Mouse (Mus musculus): ENCODE results near the gene Ttc23.

The Ttc23 gene

DNA sequence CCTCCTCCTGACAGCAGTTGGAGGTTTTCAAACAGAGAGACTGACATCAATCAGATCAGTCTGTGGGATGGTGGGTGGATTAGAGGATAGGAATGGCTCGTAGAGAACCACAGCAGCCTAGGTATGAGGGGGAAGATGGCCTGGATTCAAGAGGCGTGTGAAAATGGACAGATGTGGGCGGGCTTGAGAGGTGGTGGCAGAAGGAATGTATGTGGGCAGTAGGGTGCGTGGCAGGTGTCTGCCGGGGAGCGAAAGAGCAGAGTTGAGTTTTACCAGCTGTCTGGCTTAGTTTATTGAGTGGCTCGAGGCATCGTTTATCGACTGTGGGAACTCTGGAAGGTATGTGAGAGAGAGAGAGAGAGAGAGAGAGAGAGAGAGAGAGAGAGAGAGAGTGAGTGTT lies 33.9 kb downstream of the Ttc23 start:
- in situ Hi-C loops (cut with MboI; ENCODE audit: low pct_unique_long_range_greater_than_20kb in 1 of 2, low sequenced_read_pairs in 2 of 2, unreplicated experiment in 1 of 2) = no loop called here

DNA sequence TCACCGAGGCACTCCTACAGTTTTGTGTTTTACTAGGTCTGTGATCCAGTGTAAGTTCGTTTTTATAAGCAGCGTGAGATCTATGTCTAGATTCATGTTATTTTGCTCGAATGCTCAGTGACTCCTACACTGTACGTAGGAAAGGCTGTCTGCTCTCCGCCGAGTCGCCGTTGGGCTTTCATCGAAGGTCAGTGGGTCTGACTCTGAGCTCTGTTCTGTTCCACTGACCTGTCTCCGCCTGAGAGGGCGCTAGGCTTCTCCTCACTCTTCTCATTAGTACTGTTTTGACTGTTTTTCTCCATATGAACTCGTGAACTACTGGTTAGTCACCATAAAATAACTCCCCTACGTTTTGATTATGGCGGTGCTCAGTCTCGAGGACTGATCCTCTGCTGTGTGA lies 35.8 kb downstream of the Ttc23 start:
- in situ Hi-C loops (cut with MboI; ENCODE audit: low pct_unique_long_range_greater_than_20kb in 1 of 2, low sequenced_read_pairs in 2 of 2, unreplicated experiment in 1 of 2) = no loop called here

DNA sequence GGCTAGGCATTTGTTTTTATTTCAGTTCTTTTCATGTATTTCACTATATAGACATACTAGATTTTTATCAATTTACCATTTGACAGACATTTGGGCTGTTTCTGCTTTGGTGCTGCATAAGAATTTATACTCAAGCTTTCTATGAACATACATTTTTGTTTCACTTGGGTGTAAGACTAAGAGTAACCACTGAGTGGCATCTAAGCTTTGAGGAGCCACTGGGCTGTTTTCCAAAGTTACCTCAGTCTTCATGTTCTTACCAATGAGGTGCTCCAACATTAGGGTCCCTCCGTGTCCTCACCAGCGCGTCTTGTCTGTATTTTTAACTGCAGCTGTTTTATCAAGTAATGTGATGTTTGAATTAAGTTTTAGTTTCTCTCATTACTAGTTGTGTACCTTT lies 39.3 kb downstream of the Ttc23 start:
- in situ Hi-C loops (cut with MboI; ENCODE audit: low pct_unique_long_range_greater_than_20kb in 1 of 2, low sequenced_read_pairs in 2 of 2, unreplicated experiment in 1 of 2) = no loop called here

DNA sequence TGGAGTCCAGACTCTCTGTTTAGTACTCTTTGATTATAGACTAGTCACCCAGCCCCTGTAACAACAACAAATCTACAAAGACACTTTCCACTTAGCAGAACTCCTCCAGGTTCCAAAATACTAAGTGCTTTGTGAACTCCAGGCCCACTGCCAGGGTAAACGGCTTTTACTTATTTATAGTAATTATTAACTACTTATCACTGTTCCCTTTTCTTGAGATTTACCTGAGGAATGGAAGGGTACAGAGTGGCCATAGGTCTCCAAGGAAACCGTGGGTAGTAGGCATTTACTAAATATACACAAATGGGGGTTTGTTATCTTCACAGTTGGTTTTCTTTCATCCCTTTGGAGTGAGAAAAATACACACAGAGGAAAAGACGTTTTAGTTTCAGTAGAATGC lies 41.1 kb downstream of the Ttc23 start:
- in situ Hi-C loops (cut with MboI; ENCODE audit: low pct_unique_long_range_greater_than_20kb in 1 of 2, low sequenced_read_pairs in 2 of 2, unreplicated experiment in 1 of 2) = no loop called here

DNA sequence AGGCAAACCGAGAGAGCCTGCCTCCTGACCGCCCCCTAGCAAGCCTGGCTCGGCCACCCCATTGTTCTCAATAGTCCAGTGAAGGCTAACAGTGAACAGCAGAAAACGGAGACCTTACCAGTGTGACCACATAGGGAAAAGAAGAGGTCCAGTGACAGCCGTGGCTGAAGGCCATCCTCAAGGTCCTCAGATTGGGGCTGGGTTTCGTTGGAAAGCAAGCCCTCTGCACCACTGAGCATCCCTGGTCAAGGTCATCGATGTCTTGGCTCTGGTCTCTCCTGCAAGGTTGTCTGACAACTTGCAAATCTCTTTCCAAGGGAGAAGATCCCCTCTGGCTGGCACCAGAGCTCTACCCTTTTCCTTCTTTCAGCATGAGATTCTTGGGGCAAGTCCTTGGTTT lies 42.6 kb downstream of the Ttc23 start:
- in situ Hi-C loops (cut with MboI; ENCODE audit: low pct_unique_long_range_greater_than_20kb in 1 of 2, low sequenced_read_pairs in 2 of 2, unreplicated experiment in 1 of 2) = no loop called here

DNA sequence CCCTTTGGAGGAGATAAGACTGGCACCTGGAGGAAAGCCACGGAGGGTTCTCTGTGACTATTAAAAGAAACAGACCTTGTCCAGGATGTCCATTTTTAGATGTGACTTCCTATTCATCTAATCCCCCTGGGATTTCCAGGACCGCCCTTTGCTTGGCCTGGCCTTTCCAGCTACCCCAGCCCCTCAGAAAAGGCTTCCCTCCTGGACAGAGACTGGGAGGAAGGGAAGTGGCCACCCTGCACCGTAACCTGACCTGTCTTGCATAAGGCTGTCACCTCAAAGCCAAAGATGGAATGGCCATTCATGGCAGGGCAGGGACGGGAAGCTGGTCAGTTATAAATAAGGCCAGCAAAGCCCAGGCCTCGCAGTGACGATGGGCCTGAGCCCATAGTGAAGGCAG lies 43.8 kb downstream of the Ttc23 start:
- in situ Hi-C loops (cut with MboI; ENCODE audit: low pct_unique_long_range_greater_than_20kb in 1 of 2, low sequenced_read_pairs in 2 of 2, unreplicated experiment in 1 of 2) = no loop called here

DNA sequence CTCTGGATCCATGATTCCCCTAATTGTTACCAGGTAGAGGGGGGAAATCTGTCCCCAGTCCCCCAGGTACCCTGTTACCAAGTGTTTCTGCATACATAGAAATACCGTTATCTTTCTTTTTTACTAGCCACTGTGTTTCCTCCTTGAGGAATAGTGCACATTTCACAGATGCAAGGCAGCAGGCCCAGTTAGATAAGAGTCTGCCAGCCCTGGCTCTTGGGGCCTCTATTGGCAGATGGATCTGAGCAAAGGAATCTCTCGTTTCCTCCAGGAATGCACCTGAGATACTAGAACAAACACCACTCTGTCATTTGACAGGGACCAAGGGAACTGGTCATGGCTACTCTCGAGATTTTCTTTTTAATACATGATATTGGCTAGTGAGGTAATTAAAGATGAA lies 44.9 kb downstream of the Ttc23 start:
- in situ Hi-C loops (cut with MboI; ENCODE audit: low pct_unique_long_range_greater_than_20kb in 1 of 2, low sequenced_read_pairs in 2 of 2, unreplicated experiment in 1 of 2) = no loop called here

DNA sequence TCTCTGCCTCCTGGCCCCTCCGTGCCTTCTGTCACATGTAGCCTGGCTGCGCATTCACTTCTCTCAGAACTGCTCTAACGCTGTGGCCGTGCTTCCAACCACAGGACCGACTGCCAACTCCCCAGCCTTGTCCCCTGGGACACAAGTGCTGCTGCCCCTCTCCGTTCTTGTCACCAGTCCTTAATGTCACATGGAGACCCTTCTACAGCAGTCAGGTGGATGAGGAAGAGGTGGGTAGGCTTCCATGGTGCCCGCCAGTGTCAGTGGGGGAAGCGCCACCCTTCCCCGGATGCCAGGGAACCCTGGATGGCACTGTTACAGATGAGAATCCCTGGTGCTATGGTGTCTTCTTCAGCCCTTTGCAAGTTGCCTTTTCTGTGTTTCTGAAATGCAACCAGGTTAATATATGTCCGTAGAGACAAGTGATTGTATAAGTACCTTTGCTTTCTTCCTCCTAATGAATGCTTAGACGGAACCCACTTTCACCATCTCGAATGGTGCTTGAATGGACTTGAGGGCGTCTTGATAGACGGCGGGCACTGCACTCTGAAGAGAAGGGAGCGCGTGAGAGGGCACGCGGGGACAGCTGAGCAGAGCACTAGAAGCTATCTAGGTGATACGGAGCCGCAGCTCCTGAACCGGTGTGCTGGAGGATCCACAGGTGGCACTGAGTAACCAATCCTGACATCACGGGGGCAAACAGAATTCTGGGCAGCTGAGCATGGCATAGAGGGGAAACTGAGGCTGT lies 45.8 kb downstream of the Ttc23 start:
- in situ Hi-C loops (cut with MboI; ENCODE audit: low pct_unique_long_range_greater_than_20kb in 1 of 2, low sequenced_read_pairs in 2 of 2, unreplicated experiment in 1 of 2) = no loop called here

DNA sequence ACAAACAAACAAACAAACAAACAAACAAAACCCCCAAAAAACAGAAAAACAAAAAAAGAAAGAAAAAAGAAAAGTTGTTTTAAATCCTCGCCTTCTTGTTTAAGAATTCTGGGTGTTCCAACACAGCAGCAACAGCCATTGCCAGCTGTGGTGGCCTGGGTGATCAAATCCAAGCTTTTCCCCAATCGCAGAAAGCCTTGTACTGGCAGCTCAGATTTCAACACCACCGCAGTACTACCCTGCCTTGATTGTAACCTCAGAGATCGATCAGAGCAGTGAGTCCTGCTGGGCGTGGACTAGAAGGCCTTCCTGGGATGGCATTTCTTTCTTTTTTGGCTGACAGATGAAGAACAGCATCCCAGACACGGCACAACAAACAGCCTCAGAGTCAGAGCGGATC lies 48.7 kb downstream of the Ttc23 start:
- in situ Hi-C loops (cut with MboI; ENCODE audit: low pct_unique_long_range_greater_than_20kb in 1 of 2, low sequenced_read_pairs in 2 of 2, unreplicated experiment in 1 of 2) = no loop called here

DNA sequence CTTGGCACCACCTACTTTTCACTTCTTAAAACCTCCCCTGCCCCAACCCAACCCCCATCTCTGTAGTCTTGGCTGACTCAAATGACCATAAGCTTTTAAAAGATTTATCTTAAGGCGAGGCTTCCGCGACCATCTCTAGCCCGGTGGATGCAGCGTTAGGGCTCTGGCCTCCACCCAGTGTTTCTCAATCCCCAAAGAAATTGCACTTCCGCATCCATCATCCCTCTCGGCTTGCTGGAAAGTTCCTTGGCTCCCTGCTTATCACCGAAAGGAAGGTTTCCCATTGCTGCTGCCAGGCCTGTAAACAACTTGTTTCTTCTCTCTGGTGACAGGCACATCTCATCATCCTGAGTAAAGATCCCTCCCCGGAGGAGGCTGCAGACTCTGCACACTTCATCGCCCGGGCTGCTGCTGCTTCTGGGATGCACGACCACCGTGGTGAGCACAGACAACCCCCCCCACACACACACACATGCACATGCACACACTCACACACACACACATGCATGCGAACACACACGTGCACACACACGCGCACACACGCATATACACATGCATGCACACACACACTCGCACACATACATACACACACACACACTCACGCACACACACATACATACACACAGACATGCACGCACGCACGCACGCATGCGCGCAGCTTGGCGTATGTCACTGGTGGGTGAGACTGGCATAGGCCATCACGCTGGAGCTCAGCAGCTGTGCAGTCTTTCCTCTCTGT lies 50.9 kb downstream of the Ttc23 start:
- in situ Hi-C loops (cut with MboI; ENCODE audit: low pct_unique_long_range_greater_than_20kb in 1 of 2, low sequenced_read_pairs in 2 of 2, unreplicated experiment in 1 of 2) = no loop called here

DNA sequence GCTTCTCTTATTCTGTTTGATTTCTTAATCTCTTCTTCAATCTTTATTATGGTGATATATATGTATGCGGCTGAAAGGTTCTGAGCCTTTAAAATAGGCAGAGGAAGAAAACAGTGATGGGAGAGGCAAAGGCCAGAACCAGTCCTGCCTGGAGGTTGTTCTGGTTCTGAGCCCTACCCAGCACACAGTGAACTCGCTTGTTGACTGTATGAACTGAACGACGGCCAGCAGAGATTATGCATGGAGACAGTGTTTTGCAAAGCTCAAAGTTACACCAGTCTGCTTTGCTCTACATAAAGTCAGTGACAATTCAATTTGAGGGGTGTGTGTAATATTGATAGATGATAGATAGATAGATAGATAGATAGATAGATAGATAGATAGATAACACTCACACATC lies 52.1 kb downstream of the Ttc23 start:
- in situ Hi-C loops (cut with MboI; ENCODE audit: low pct_unique_long_range_greater_than_20kb in 1 of 2, low sequenced_read_pairs in 2 of 2, unreplicated experiment in 1 of 2) = no loop called here

DNA sequence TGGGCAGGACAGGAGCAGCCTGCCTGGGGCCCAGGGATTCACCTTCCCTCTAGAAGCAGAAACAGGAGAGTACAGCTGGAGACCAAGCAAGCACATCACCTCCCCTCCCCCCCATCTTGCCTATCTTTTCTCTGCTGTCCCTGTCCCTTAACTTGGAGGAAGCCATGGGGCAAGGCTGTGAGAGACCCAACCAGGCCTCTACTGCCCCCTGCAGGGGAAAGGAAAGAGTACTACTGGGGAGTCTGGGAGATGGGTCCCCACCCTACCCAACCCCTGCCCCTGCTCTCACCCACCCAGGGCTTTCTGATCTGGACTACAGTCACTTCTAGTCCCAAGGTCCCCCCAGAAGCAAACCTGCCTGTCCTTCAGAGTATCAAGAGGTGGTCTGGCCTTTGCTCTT lies 53.6 kb downstream of the Ttc23 start:
- in situ Hi-C loops (cut with MboI; ENCODE audit: low pct_unique_long_range_greater_than_20kb in 1 of 2, low sequenced_read_pairs in 2 of 2, unreplicated experiment in 1 of 2) = no loop called here

DNA sequence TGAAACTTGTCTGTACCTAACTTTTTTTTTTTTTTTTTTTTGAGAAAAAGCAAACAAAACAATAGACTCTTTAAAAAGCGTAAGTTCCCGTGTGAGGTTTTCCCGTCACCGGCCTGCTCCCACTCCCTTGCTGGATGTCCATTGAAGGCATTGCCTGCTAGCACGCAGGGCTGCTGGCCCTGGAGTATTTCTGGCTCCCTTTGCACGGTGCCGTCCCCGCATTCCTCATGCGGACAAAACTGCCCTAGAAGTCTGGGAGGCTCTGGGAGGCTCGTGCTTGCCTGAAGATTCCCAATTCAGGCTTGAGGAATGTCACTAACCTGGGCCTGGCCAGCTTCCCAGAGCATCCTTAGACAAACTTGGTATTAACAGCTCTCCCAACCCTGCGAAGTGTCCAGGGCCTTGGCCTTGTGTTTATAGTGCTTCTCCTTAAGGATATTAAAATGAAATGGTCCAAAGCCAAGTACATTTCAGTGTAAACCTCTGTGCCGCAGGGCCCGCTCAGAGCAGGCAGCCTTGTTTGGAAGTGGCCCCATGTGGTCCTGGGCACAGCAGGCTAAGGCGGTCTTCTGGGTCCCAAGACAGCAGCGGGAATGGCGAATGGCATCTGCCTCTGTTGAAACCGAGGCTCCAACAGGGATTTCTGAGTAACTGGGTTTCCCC lies 54.2 kb downstream of the Ttc23 start:
- in situ Hi-C loops (cut with MboI; ENCODE audit: low pct_unique_long_range_greater_than_20kb in 1 of 2, low sequenced_read_pairs in 2 of 2, unreplicated experiment in 1 of 2) = no loop called here

DNA sequence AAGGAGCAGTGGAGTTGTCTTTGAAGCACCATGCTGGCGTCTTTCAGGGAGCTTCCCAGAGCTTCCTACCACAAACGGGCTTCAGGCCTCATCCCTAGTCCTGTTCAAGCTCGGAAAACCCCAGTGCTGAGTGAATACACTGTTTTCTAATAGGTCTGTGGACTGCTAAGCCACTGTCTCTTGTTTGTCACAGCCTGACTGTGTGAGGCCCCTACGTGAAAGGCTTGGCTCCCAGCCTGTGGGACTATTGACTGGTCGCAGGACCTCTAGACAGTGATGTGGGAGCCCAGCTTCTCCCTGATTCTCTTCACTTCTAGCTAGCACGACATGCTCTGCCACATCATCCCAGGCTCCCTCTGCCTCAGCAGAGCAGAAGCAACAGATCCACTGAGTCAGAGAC lies 61.0 kb downstream of the Ttc23 start:
- in situ Hi-C loops (cut with MboI; ENCODE audit: low pct_unique_long_range_greater_than_20kb in 1 of 2, low sequenced_read_pairs in 2 of 2, unreplicated experiment in 1 of 2) = no loop called here

DNA sequence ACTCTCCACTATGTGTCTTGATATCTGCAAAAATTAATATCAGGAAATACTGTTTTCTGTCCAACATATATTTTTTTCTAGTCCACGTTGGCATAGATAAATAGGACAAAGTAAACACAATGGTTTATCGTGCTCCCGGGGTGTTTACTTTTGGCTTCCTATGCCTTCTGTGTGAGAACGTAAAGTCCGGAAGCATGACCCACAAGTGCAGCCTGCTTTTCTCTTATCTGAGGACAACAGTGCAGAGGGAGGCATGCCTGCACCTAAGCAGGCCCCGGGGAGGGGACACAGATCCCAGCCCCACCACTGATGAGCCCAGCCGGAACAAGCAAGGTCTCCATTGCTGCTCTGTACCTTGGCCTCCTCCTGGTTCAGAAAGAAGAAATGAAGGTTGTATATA lies 63.0 kb downstream of the Ttc23 start:
- in situ Hi-C loops (cut with MboI; ENCODE audit: low pct_unique_long_range_greater_than_20kb in 1 of 2, low sequenced_read_pairs in 2 of 2, unreplicated experiment in 1 of 2) = no loop called here

DNA sequence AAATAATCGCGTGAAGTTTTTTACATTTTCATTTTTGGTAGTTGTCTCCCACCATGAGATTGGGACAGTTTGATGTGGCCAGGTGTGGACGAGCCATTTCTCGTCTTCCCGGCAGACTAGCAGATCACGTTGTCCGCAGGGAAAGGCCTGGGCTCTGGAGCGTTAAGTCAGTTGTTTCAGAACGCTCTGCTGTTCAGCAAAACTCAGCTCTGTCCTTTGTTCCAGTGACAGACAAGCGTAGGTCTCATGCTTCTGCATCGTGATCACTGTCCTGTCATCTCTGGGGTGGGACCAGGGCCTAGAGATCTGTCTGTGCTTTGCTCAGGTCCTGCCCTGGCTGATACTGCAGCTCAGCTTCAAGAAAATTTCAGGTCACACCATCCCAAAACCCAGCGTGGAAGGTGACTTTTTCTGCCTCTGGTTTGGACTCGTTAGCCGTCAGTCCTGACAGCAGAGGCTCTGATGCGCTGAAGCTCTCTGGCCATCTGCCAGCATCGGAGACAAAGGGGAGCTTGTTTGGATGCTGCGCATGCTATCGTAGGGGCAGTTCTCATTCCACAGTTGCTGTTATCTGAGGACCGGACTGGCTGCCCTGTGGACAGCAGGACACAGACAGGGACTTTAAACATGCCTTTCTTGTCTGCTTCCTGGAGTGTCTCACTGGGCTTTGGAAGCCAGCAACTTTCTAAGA lies 66.8 kb downstream of the Ttc23 start:
- in situ Hi-C loops (cut with MboI; ENCODE audit: low pct_unique_long_range_greater_than_20kb in 1 of 2, low sequenced_read_pairs in 2 of 2, unreplicated experiment in 1 of 2) = no loop called here

DNA sequence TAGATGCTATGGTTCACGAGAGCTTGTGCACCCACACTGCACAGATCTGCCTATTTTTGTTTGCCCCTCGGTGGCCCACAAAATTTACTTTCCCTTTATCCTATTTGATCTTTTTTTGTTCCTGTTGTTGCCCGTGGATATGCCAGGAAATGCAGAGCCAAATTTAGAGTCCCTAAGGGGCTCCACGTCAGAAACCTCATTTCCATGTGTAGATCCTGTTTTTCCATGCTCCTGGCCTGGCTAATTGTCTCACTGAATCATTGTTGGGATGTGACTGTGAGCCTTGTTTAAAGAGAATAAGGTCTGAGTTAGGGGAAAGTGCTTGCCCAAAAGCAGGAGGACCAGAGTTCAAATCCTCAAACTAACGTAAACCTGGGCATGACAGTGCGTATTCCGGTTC lies 68.0 kb downstream of the Ttc23 start:
- in situ Hi-C loops (cut with MboI; ENCODE audit: low pct_unique_long_range_greater_than_20kb in 1 of 2, low sequenced_read_pairs in 2 of 2, unreplicated experiment in 1 of 2) = no loop called here

DNA sequence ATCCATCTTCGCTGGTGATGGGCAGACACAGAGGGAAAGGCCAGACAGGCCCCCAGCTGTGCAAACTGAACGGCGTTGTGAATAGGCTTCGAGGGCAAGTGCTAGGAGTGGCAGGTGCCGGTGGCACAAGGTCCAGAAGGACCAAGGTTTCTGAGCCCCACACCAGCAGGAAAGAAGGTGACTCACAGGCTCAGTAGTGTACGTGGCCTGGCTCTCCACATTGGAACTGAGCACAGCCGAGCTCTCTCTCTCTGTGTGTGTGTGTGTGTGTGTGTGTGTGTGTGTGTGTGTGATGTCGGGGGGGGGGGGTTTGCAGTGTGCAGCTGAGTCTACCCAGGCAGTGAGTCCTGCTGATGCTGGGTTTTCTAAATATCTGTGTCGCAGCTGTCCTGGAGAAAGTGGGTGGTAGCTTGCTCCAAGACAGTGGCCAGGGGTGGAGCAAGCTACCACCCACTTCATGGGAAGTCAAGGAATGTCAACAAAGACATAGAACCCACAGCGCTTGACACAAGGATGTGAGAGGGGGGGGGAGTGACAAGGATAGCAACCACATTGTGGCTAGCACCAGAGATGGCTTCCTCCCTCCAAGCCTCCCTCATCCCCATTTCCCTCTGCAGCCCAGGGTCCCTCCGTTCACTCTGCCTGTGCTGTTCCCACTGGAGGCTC lies 69.1 kb downstream of the Ttc23 start:
- in situ Hi-C loops (cut with MboI; ENCODE audit: low pct_unique_long_range_greater_than_20kb in 1 of 2, low sequenced_read_pairs in 2 of 2, unreplicated experiment in 1 of 2) = no loop called here

DNA sequence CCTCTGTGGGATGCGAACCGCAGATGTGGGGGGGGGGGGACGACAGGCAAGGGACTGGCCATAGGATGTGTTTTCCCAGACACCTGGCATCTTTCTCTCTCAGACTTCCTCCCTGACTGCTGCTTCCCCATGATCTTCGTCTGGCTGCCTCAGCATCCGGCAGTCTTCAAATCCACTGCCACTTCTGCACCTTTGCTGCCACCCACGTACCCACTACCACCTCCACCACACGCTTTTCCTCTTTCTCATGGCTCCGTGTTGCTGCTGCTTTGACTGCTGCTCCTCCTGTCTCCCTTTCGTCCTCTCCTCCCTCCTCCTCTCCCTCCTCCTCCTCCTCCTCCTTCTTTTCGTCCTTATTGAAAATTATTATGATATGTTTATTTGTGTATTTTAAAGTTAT lies 69.7 kb downstream of the Ttc23 start:
- in situ Hi-C loops (cut with MboI; ENCODE audit: low pct_unique_long_range_greater_than_20kb in 1 of 2, low sequenced_read_pairs in 2 of 2, unreplicated experiment in 1 of 2) = no loop called here
